Mouse (Mus musculus) kidney, adult 2 months (tissue): ENCODE results near the gene Fut7.

Source experiments
- CTCF ChIP-seq: fragments of 200-500 bp; conservative IDR thresholded peaks from 2 replicates; pipeline ENCODE4 v1.5.1; 2011; ENCODE audit warnings: low read depth, mild to moderate bottlenecking, control low read depth, low read length, moderate library complexity, mixed read lengths; ENCODE audit not compliant: insufficient read depth, insufficient read length
- POLR2A ChIP-seq: fragments of 200-500 bp; IDR thresholded peaks from one replicate; pipeline ENCODE4 v1.6.1; 2011; ENCODE audit warnings: low read depth, low read length, control low read depth

- no peak for TF ChIP-seq CTCF
- TF ChIP-seq POLR2A: no peak
Measured at GRCm38 (mm10) chr2:25425481-25425880, 2.4 kb downstream of the Fut7 start.
